Mouse (Mus musculus): ENCODE results near the gene Pank2. TPM values are rescaled to one million over a fixed set of nuclear protein-coding genes. Genes with fewer than 3 reads are reported as not detected.
"Not testable (repeated sequence)": the region's sequence is repeated elsewhere in the genome, so short reads cannot be mapped to it uniquely, and the experiment has no call there.

The Pank2 gene
- polyA plus RNA-seq, 1 experiment from 2014 or later = 57.0 TPM

DNA sequence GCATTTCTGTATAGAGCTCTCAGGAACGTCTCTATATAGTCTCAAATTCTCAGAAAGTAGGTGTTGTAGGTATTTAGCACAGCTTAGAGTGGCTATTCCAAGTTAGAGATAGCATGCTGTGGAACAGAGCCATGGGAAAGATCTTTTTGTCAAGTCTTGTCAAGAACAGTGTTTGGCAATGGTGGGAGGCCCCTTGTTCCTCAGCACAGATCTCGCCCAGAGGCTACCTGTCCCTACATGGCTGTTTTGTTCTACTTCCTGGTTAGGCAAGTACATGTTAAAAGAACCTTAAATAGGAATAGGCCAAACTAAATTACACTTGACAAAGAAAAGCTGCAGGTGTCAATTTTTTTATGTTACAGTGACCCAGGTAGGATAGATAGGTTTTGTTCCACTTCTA, 38.2 kb downstream of the Pank2 start:
- Histone ChIP-seq H3K4me3 (ENCODE audit: low read depth, low read length) (no peak overlapping the region), H3K9ac (ENCODE audit: low read length) (no peak overlapping the region), H3K4me2 (ENCODE audit: low read depth, severe bottlenecking) (no peak overlapping the region), H3K9me3 (ENCODE audit: control insufficient read depth, low read length) (no peaks in the 10 kb centered on the region), H3K27ac (replicated peaks; ENCODE audit: low read depth, low read length) (no peak overlapping the region), H3K36me3 (ENCODE audit: control insufficient read depth, insufficient read depth, low read length) (peaks cover 15% of the 10 kb centered on the region), H3K4me1 (ENCODE audit: control insufficient read depth, insufficient read depth, low read length) (no peaks in the 10 kb centered on the region), H3K27me3 (ENCODE audit: control insufficient read depth, insufficient read depth, low read length) (no peaks in the 10 kb centered on the region)
- WGBS = 91% methylated on average over 2 of the region's 2 CpGs
- ATAC-seq (ENCODE audit: insufficient number of reproducible peaks, low FRiP score, low TSS enrichment, low read depth) (no peak), DNase-seq (ENCODE audit: low spot score) (no peak)

DNA sequence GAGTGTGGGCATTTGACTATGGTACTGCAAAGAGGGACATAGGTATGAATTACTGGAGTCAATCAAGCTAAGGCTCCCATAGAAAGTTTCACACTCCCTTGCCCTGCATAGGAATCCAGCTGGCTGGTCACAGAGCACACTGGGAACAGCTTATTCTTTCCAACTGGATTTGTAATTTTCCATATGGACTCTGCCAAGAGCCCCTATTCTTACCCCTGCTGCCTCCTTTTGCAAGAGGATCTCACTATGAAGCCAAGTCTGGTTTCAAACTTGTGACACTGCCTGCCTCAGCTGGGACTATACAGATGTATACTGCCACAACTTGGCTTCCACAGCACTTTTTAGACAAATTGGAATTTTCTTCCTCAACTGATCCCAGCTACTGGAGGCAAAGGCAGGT, 39.3 kb downstream of the Pank2 start:
- no peak overlapping the region for H3K27ac ChIP-seq (replicated peaks; ENCODE audit: low read depth, low read length)
- no peak for DNase-seq (ENCODE audit: low spot score)
- H3K4me1 ChIP-seq (ENCODE audit: control insufficient read depth, insufficient read depth, low read length) = no peaks in the 10 kb centered on the region
- no peak for ATAC-seq (ENCODE audit: insufficient number of reproducible peaks, low FRiP score, low TSS enrichment, low read depth)
- H3K9me3 ChIP-seq (ENCODE audit: control insufficient read depth, low read length) = no peaks in the 10 kb centered on the region
- peaks cover 12% of the 10 kb centered on the region for H3K36me3 ChIP-seq (ENCODE audit: control insufficient read depth, insufficient read depth, low read length)
- no peak overlapping the region for H3K4me2 ChIP-seq (ENCODE audit: low read depth, severe bottlenecking)
- H3K27me3 ChIP-seq (ENCODE audit: control insufficient read depth, insufficient read depth, low read length) = no peaks in the 10 kb centered on the region
- no peak overlapping the region for H3K9ac ChIP-seq (ENCODE audit: low read length)
- H3K4me3 ChIP-seq (ENCODE audit: low read depth, low read length) = no peak overlapping the region

DNA sequence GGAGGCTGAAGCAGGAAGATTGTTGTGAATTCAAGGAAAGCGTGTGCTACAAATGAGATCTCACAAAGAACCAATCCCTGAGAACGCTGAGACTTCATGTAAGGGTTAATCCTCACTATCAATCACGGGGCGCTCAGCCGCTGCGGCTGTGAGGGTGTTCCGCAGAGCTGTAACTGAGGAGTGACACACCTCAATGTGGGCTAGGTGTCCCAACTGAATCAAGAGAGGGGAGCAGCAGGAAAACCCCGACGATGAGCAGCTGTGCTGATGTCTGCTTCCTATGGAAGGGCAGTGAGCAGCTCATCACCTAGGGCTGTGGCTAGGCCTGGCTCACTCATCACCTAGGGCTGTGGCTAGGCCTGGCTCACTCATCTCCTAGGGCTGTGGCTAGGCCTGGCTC, 42.2 kb downstream of the Pank2 start:
- H3K4me3 ChIP-seq (ENCODE audit: low read depth, low read length) = no peak overlapping the region
- H3K4me1 ChIP-seq (ENCODE audit: control insufficient read depth, insufficient read depth, low read length) = no peaks in the 10 kb centered on the region
- no peak overlapping the region for H3K4me2 ChIP-seq (ENCODE audit: low read depth, severe bottlenecking)
- H3K27ac ChIP-seq (replicated peaks; ENCODE audit: low read depth, low read length) = no peak overlapping the region
- no peak overlapping the region for H3K9ac ChIP-seq (ENCODE audit: low read length)
- H3K36me3 ChIP-seq (ENCODE audit: control insufficient read depth, insufficient read depth, low read length) = peaks cover 7% of the 10 kb centered on the region
- 86% methylated on average over 9 of the region's 9 CpGs for WGBS
- no peak for ATAC-seq (ENCODE audit: insufficient number of reproducible peaks, low FRiP score, low TSS enrichment, low read depth)
- H3K9me3 ChIP-seq (ENCODE audit: control insufficient read depth, low read length) = no peaks in the 10 kb centered on the region
- no peak for DNase-seq (ENCODE audit: low spot score)
- no peaks in the 10 kb centered on the region for H3K27me3 ChIP-seq (ENCODE audit: control insufficient read depth, insufficient read depth, low read length)

DNA sequence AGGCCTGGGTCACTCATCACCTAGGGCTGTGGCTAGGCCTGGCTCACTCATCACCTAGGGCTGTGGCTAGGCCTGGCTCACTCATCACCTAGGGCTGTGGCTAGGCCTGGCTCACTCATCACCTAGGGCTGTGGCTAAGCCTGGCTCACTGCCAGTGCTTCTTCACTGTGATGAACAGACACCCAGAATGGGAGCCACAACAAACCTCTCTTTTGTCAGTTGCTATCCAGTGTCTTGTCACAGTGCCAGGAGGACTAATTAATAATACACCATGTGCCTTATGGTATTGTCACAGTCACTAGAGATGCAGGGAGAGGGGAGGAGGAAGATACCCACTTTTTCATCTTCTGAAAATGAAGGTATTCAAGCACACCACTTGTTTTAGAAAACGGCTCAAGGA, 42.9 kb downstream of the Pank2 start:
- ATAC-seq (ENCODE audit: insufficient number of reproducible peaks, low FRiP score, low TSS enrichment, low read depth); H3K27me3 ChIP-seq (ENCODE audit: control insufficient read depth, insufficient read depth, low read length); H3K9me3 ChIP-seq (ENCODE audit: control insufficient read depth, low read length); H3K4me2 ChIP-seq (ENCODE audit: low read depth, severe bottlenecking); DNase-seq (ENCODE audit: low spot score); H3K4me1 ChIP-seq (ENCODE audit: control insufficient read depth, insufficient read depth, low read length); H3K36me3 ChIP-seq (ENCODE audit: control insufficient read depth, insufficient read depth, low read length); H3K27ac ChIP-seq (replicated peaks; ENCODE audit: low read depth, low read length); H3K9ac ChIP-seq (ENCODE audit: low read length); H3K4me3 ChIP-seq (ENCODE audit: low read depth, low read length): not testable (repeated sequence)
- 89% methylated on average over 1 of the region's 1 CpGs for WGBS

DNA sequence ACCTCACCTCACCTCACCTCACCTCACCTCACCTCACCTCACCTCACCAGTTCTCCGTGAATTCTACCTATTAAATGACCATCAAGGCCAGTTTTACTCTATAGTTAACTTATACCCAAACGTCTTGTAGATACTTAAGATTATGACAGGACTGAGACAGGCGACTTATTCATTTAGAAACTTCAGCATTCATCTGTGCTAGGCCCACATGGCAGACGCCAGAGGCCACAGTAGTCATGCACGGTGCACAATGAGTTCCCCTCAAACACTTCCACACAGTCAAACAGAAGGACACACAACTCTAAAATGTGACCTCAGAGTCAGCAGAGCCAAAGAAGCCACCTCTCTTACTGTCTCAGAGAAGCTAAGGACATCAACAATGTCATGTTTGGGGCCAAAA, 45.1 kb downstream of the Pank2 start:
- Histone ChIP-seq H3K27ac (replicated peaks; ENCODE audit: low read depth, low read length) (no peak overlapping the region), H3K9me3 (ENCODE audit: control insufficient read depth, low read length) (no peaks in the 10 kb centered on the region), H3K4me3 (ENCODE audit: low read depth, low read length) (no peak overlapping the region), H3K9ac (ENCODE audit: low read length) (no peak overlapping the region), H3K4me2 (ENCODE audit: low read depth, severe bottlenecking) (no peak overlapping the region), H3K36me3 (ENCODE audit: control insufficient read depth, insufficient read depth, low read length) (peaks cover 7% of the 10 kb centered on the region), H3K4me1 (ENCODE audit: control insufficient read depth, insufficient read depth, low read length) (no peaks in the 10 kb centered on the region), H3K27me3 (ENCODE audit: control insufficient read depth, insufficient read depth, low read length) (no peaks in the 10 kb centered on the region)
- DNase-seq (ENCODE audit: low spot score) = no peak
- ATAC-seq (ENCODE audit: insufficient number of reproducible peaks, low FRiP score, low TSS enrichment, low read depth) = no peak
- WGBS = 88% methylated on average over 5 of the region's 5 CpGs

DNA sequence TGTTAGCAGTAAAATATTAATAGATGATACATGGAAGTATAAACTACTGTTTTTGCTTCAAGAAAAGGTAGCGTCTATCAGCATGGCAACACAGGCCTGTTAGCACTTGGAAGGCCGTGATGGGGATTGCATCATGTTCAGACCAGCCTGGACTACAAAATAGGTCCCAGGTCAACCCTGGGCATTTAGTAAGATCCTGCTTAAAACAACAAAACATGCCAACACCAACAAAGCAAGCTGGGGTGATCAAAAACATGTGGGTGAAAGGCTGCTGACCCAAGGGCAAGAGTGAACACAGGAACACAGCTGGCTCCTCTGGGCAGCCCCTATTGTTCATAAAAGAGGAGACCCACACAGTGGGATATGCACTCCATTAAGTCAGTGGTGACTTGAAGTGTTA, 45.5 kb downstream of the Pank2 start:
- no peak for DNase-seq (ENCODE audit: low spot score)
- peaks cover 2% of the 10 kb centered on the region for H3K36me3 ChIP-seq (ENCODE audit: control insufficient read depth, insufficient read depth, low read length)
- 77% methylated on average over 2 of the region's 2 CpGs for WGBS

DNA sequence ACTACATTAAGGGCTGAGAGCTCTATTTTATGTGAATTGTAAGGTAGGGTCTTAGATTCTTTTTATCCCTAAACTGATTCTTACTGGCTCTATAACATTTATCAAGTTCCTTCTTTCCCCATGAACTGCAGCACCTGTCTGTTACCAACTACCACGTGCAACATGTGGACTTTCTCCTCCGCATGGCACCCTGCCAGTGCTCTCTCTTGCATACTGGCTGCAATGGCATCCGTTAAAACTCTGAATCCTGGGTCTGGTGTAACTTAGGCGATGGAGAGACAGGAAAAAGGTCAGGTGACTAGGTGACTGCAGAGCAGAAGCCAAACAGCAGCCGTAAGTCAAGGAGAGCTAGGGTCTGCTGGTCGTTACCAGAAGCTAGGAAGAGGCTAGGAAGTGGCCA, 47.0 kb downstream of the Pank2 start:
- Histone ChIP-seq H3K4me1 (ENCODE audit: control insufficient read depth, insufficient read depth, low read length) (no peaks in the 10 kb centered on the region), H3K9ac (ENCODE audit: low read length) (no peak overlapping the region), H3K27ac (replicated peaks; ENCODE audit: low read depth, low read length) (no peak overlapping the region), H3K4me2 (ENCODE audit: low read depth, severe bottlenecking) (no peak overlapping the region), H3K36me3 (ENCODE audit: control insufficient read depth, insufficient read depth, low read length) (no peaks in the 10 kb centered on the region; the same call in 1 of the 2 replicates), H3K9me3 (ENCODE audit: control insufficient read depth, low read length) (no peaks in the 10 kb centered on the region), H3K27me3 (ENCODE audit: control insufficient read depth, insufficient read depth, low read length) (no peaks in the 10 kb centered on the region), H3K4me3 (ENCODE audit: low read depth, low read length) (no peak overlapping the region)
- no peak for DNase-seq (ENCODE audit: low spot score)
- ATAC-seq (ENCODE audit: insufficient number of reproducible peaks, low FRiP score, low TSS enrichment, low read depth) = no peak
- WGBS = 50% methylated on average over 6 of the region's 6 CpGs

More for the DNA sequence above, 45.5 kb downstream of the Pank2 start:
- Histone ChIP-seq H3K4me1 (ENCODE audit: control insufficient read depth, insufficient read depth, low read length) (no peaks in the 10 kb centered on the region), H3K9ac (ENCODE audit: low read length) (no peak overlapping the region), H3K4me3 (ENCODE audit: low read depth, low read length) (no peak overlapping the region), H3K27me3 (ENCODE audit: control insufficient read depth, insufficient read depth, low read length) (no peaks in the 10 kb centered on the region), H3K9me3 (ENCODE audit: control insufficient read depth, low read length) (no peaks in the 10 kb centered on the region), H3K4me2 (ENCODE audit: low read depth, severe bottlenecking) (no peak overlapping the region), H3K27ac (replicated peaks; ENCODE audit: low read depth, low read length) (no peak overlapping the region)
- no peak for ATAC-seq (ENCODE audit: insufficient number of reproducible peaks, low FRiP score, low TSS enrichment, low read depth)

DNA sequence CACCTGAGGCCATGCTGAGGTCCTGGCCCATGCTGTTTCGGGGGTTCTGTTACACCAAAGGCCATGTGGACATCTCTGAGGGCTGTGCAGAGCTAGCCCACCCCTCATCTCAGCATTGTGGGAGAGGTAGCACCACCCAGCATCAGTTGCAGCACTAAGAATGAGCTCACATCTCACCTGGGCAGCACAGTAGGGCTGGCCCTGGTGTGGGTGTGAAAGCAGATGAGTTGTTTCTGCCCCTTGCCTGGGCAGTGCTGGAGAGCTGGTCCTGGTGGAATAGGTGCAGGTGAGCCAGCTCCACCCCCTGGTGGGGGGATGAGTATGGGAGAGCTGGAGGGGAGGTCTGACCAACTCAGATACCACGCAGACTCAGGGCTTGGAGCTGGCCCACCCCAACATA, 53.9 kb downstream of the Pank2 start:
- no peak overlapping the region for H3K4me2 ChIP-seq (ENCODE audit: low read depth, severe bottlenecking)
- no peak overlapping the region for H3K9ac ChIP-seq (ENCODE audit: low read length)
- no peak overlapping the region for H3K4me3 ChIP-seq (ENCODE audit: low read depth, low read length)
- ATAC-seq (ENCODE audit: insufficient number of reproducible peaks, low FRiP score, low TSS enrichment, low read depth) (no peak), DNase-seq (ENCODE audit: low spot score) (no peak)
- no peak overlapping the region for H3K27ac ChIP-seq (replicated peaks; ENCODE audit: low read depth, low read length)
- no peaks in the 10 kb centered on the region for H3K36me3 ChIP-seq (ENCODE audit: control insufficient read depth, insufficient read depth, low read length)
- WGBS = 94% methylated on average over 2 of the region's 2 CpGs
- H3K27me3 ChIP-seq (ENCODE audit: control insufficient read depth, insufficient read depth, low read length) = no peaks in the 10 kb centered on the region
- H3K9me3 ChIP-seq (ENCODE audit: control insufficient read depth, low read length) = no peaks in the 10 kb centered on the region
- no peaks in the 10 kb centered on the region for H3K4me1 ChIP-seq (ENCODE audit: control insufficient read depth, insufficient read depth, low read length)

DNA sequence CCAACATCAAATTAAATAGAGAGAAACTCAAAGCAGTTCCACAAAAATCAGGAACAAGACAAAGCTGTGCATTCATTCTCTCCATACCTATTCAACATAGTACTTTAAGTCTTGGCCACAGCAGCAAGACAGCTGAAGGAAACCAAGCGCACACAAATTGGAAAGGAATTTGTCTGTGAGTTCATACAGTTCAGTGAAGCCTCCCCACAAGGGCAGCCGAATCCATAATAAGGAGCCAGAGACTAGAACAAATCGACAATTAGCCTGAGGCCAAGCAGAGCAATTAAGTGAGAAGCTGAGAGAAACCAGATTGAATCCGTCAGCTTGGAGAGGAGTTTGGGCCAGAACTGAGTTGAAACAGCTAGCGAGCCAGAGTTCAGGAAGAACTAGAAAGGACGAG, 57.1 kb downstream of the Pank2 start:
- no peak for ATAC-seq (ENCODE audit: insufficient number of reproducible peaks, low FRiP score, low TSS enrichment, low read depth)
- Histone ChIP-seq H3K9me3 (ENCODE audit: control insufficient read depth, low read length) (no peaks in the 10 kb centered on the region), H3K27ac (replicated peaks; ENCODE audit: low read depth, low read length) (no peak overlapping the region), H3K4me2 (ENCODE audit: low read depth, severe bottlenecking) (no peak overlapping the region), H3K27me3 (ENCODE audit: control insufficient read depth, insufficient read depth, low read length) (no peaks in the 10 kb centered on the region), H3K36me3 (ENCODE audit: control insufficient read depth, insufficient read depth, low read length) (no peaks in the 10 kb centered on the region), H3K9ac (ENCODE audit: low read length) (no peak overlapping the region), H3K4me1 (ENCODE audit: control insufficient read depth, insufficient read depth, low read length) (no peaks in the 10 kb centered on the region), H3K4me3 (ENCODE audit: low read depth, low read length) (no peak overlapping the region)
- 87% methylated on average over 6 of the region's 6 CpGs for WGBS
- DNase-seq (ENCODE audit: low spot score) = no peak

All from limb, embryonic 11.5 days (tissue).